Mouse (Mus musculus) kidney, postnatal 25 days (tissue): Measurements from ENCODE around the gene Rps6kc1.

Source experiments
- DNase-seq, 2 experiments: peaks; one replicate each; pipeline ENCODE4 v3.0.0; 2021; ENCODE audit warnings: mixed read lengths in 2 of 2

Rps6kc1 gene

DNA sequence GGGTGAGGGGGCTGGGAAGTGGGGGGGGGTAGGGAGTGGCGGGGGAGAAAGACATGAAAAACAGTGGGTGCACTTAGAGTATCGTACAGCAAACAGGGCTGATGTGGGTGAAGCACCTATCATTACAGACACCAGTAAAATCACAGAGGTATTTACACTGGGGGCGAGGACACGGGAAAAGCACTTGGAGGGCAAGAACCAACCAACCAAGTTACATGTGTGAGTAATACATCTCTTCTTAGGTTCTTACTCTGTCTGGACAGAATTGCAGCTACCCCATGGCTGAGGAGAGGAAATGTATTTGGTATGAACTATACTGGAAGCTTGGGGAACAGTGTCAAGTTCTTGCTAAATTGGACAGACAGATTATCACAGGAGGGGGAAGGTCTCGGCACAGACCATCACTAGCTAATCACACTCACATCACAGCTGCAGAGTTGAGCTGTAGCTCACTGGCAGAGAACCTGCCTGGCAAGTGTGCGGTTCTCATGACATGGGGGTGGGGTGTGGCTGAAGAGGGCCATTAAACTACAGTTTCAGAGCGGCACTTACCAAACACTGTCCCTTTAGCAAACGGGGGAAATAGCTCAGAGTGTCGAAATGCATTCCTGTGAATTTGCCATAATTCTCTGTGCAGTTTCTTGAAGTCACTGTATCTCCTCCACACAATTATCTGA lies 12.5 kb downstream of the Rps6kc1 start:
- no peak for DNase-seq

DNA sequence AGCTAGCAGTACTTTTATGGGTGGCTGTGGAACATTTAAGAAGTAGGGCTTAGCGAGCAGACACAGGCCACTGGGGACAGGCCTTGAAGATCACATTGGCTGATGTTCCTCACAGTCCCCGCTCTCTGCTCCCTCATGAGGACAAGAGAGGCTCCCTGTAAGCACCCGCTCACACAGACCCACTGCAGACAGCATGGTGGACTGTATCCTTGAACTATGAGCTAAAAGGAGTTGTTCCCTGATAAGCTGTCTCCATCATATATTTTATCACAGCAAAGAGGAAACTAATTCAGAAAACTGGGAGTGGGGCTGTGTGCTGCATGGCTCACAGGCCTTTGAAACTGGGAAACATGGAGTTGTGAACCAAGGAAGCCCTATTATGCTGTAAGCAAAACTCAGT lies 13.4 kb downstream of the Rps6kc1 start:
- DNase-seq = no peak

GRCm38 (mm10) chr1:190893559-190894167 lies 17.9 kb downstream of the Rps6kc1 start:
- no peak for DNase-seq

DNA sequence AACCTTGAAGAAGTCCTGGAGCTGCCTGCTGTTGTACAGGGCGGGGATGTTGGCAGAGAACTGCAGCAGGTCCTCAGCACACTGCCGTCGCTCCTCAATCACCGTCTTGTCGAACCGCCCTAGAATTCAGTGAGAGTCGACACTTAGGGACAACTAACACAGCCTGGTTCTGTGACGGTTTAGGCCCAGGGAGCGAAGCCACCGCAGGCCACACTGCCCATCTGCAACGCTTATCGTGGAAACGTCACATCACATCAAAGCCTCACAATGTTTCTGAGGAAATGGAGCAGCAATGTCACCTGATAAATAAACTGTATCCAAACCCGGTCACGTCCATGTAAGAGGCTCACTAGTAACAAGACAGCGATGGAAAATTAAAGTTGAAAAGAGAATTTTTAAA lies 22.9 kb downstream of the Rps6kc1 start:
- no peak for DNase-seq

- no peak for DNase-seq
Measured at GRCm38 (mm10) chr1:190888031-190888430, 23.5 kb downstream of the Rps6kc1 start.

DNA sequence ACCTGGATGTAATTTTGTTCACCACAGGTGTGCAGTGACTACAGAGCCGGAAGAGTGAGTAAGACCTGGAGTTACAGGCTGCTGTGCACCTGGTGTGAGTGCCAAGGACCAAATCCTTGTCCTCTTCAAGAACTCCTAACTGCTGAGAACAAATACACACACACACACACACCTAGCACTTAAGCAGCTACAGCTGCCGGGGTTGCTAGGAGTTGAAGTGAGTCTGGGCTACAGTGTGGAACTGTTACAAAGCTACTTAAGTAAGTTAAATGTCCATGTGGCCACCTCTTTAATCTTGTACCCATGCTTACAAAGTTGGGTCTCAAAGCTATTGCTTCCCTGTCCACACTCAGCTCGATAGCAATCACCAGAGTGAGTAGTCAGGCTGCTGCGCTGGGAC lies 25.6 kb downstream of the Rps6kc1 start:
- no peak for DNase-seq

DNA sequence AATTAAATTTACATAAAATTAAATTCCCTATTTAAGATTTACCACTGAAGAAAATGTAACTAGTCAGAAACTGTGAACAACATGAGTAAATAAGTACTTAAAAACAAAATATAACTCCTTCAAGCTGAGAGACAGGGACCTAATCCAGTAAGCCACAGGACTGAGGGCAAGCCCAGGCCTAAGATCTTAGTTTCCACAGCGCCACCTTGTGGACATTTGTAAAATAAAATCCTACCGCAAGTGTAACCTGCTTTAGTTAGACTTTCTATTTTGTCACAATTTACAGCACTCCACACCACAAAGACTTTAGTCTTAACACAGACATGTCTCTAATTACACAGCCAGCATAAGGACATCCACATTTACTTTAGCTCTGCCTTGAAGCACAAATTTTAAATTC lies 30.1 kb downstream of the Rps6kc1 start:
- DNase-seq = peak; percentile 49 to 77

- DNase-seq = no peak
Measured at GRCm38 (mm10) chr1:190880638-190881037, 30.9 kb downstream of the Rps6kc1 start.

DNA sequence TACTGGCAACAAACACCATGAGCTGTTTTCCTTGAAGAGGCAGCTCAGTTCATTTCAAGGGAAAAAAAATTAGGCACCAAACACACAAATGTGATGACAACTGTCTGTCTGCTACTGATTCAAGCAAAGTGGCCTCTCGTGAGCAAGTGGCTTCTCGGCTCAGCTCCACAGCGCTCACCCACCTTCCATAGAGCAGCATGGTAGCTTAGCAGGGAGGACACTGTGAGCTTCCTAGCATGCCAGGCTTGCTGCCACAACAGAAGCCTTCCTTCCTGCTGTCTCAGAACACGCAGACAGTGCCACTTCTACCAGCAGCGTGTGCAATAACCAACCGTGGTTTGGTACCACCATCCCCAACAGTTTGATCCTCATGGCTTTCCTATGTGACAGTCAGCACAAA lies 35.8 kb downstream of the Rps6kc1 start:
- DNase-seq = no peak

DNA sequence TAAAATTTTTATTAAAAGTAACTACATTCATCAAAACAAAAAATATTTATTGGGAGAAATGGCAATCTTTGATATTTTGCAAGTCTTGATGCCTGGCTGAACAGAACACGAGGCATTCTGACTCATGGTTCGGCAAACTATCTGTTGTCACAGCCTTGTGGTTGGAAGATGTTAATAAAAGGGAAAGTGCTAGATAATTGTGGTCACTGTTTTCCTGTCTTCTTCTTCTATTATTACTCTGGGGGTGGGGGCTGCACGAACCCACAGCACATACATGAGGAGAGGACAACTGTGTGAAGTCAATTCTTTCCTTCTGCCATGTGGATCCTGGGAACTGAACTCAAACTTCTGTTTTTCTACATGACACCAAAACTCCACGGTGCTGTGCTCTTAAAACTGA lies 36.5 kb downstream of the Rps6kc1 start:
- no peak for DNase-seq

DNA sequence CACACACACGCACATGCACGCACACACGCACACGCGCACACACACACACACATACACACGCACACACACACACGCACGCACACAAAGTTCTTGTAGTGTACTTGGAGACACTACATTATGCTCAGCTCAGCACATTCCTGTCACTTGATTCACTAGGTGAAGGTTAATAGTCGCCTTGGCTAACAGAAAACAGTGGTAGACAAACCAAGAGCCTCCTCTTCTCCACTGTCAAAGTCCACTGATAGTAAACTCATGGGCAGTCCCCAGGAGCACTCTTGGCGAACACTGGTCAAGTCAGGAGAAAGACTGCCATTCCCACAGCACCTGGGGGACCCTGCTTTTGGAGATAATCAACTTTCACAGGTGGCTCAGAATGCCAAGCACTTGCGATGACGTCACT lies 40.5 kb downstream of the Rps6kc1 start:
- DNase-seq = peak in 1 of 2 experiments; percentile 17

GRCm38 (mm10) chr1:190869996-190870395 lies 41.6 kb downstream of the Rps6kc1 start:
- DNase-seq = no peak

DNA sequence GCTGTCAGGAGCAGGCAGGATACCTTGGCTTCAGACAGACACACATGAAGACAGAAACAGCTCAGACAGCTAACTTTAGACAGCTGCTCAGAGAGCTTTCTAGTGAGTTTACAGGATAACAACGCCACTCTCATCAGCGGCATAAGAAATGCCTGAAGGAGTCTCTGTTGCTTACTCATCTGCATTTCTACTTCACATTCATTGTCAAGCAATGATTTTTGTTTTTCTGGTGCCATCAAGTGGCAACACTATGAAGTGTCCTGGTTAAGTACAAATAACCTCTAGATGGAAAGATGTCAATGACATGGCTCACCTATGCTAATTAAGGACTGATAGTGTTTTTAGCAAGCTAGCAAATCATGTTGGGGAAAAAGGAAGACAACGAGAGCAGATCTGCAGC lies 42.8 kb downstream of the Rps6kc1 start:
- no peak for DNase-seq

- peak in 1 of 2 experiments; percentile 29 for DNase-seq
Measured at GRCm38 (mm10) chr1:190861626-190862025, 49.9 kb downstream of the Rps6kc1 start.

DNA sequence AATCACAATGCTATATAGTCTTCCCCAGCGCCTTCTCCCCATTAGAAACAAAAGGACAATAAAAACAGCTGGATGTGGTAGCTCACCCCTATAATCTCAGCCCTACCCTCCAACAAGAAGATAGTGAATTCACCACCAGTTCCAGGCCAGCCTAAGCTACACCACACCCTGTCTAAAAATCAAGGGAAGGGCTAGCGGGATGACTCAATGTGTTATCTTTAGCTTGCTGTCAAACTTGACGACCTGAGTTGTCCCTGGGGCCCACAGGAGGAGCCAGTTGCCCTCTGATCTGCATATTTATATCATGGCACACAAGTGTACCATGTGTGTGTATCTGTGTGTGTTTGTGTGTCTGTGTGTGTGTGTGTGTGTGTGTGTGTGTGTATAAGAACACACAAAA lies 57.1 kb downstream of the Rps6kc1 start:
- DNase-seq = no peak

DNA sequence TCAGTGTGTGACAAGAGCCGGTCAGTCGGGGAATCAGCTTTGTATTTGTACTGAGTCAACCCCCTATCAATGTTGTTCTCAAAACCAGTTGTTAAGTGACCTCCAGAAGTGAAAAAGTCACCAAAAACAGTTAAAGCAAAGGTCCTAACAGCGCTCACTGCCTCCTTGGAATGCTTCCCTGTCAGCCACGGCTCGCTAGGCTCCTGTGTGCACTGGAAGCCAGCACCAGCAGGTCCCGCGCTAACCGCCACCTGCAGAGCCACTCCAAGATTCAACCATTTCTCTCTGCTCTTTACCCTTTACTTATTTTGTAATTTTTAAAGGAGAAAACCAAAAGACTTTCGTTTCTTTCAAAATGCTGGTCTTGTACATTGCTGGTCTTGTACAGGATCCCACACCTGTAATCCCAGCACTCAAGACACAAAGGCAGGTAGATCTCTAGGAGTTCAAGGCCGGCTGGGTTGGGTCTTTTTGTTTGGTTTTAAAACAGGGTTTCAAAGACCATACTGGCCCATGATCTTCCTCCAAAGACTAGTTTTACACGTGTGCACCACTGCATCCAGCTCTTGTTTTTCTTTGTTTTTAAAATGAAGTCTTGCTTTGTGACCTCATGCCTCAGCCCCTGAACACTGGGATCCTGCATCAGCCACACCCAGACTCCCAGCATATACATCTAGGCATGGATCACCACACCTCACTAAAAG lies 62.3 kb downstream of the Rps6kc1 start:
- DNase-seq = peak; percentile 45 to 58

DNA sequence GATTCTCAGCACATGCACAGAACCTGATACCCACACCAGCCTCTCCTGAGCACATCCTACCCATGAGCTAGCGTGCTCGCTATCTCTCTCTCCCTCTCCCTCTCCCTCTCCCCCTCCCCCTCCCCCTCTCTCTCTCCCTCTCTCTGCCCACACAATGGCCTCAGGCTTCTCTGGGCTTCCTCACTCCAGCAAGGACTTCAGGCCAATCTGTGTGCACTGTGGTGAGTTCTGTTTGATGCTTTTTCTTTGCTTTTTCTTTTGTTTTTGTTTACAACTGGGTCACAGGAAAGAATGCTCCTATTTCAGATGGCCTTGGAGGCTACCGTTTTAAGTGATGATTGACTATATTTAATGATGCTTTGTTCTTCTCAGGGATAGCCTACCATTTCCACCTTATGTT lies 62.9 kb downstream of the Rps6kc1 start:
- DNase-seq = no peak

DNA sequence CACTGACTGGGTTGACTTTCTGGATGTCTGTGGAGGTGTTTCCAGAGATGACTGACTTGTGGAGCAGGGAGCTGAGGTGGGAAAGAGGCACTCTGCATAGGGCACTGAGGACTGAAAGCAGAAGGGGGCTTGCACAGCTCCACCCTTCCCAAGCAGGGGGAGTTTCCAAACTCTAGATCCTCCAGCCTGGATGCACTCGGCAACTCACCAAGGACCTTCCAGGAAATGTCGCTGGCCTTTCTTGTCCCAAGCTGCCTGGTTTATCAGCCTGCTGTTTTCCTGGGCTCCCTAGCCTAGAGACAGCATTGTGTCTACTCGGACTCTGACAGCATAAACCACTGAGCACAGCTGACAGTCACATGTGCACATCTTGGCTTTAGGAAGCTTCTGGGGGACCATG lies 64.6 kb downstream of the Rps6kc1 start:
- DNase-seq = no peak

GRCm38 (mm10) chr1:190846074-190846730 lies 65.4 kb downstream of the Rps6kc1 start:
- DNase-seq = no peak

DNA sequence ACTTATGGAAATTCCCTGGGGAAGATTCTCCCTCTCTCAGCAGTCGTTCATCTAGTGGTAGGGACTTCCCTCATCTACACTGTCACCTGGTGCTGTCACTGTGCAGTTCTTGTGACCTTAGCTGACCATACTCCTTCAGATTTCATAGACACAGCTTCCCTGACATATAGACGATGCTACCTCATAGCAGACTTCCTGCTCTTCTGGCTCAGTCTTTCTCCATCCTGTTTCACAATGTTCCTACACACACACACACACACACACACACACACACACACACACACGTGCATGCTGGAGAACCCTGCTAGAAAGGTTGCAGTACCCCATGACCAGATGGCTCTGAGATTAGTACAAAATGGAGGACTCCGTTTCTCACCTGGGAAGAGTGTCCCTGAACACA lies 66.2 kb downstream of the Rps6kc1 start:
- no peak for DNase-seq

GRCm38 (mm10) chr1:190844356-190844755 lies 67.2 kb downstream of the Rps6kc1 start:
- no peak for DNase-seq

- DNase-seq = no peak
Measured at GRCm38 (mm10) chr1:190836046-190836445, 75.5 kb downstream of the Rps6kc1 start.

GRCm38 (mm10) chr1:190834201-190834907 lies 77.2 kb downstream of the Rps6kc1 start:
- DNase-seq = no peak
